Mouse (Mus musculus): Measurements from ENCODE around the gene Clec2l.

DNA sequence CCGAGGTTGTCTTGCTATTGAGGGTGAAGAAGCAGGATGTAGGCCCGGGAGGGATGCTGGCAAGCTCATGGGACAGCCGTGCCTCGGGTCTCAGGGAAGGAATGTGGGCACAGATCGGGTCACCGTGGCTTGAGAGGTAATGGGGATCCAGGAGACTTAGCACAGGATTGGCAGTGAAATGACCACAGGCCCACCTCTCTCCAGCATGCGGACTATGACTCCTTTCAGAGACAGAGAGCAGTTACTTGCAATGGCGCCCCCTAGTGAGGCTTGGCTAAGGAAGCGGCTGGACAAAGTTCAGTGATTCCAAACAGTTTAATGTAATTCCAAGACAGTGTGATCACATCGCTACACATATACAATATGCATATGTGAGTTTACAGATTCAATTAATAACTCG, 24.3 kb downstream of the Clec2l start:
- TF ChIP-seq CTCF (conservative IDR thresholded peaks at IDR 0.05; ENCODE audit: insufficient read depth, insufficient read length, low read depth, low read length) (peak; percentile 68), POLR2A (IDR thresholded peaks at IDR 0.05; ENCODE audit: low read depth, low read length) (no peak)
